Mouse (Mus musculus): Measurements from ENCODE around the gene Ttc28.
"Not testable (repeated sequence)": the region's sequence is repeated elsewhere in the genome, so short reads cannot be mapped to it uniquely, and the experiment has no call there.

Gene Ttc28

GRCm38 (mm10) chr5:111231769-111232168 is 352.2 kb downstream of the Ttc28 start:
- no peak for DNase-seq (ENCODE audit: low read depth, low spot score)

DNA sequence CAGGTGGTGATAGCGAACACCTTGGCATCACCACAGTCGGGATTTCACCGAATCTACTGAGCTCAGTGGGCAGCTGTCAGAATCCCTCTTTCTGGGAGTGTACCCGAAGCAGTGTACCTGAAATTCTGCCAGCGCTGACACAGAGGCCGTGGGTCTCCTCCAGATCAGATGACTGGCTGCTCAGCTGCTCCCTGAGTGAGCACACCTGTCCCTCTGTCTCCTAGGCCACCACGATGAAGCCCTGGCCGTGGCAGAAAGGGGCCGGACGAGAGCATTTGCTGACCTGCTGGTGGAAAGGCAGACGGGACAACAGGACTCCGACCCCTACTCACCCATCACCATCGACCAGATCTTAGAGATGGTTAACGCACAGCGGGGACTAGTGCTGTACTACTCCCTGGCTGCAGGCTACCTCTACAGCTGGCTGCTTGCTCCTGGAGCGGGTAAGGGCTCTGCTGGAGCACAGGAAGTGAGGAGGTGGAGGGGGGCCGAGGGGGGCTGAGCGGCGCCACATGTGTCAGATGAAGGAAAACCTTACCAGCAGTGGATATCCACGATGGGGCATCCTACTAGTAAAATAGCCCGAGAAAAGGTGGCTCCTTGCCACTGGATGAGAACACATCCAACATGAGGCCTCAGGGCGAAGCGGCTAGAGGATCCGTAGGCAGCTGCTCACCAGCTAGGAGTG is 353.6 kb downstream of the Ttc28 start:
- DNase-seq (ENCODE audit: low read depth, low spot score), result no peak

GRCm38 (mm10) chr5:111235131-111235530 is 355.5 kb downstream of the Ttc28 start:
- no peak for DNase-seq (ENCODE audit: low read depth, low spot score)

GRCm38 (mm10) chr5:111237176-111237636 is 357.6 kb downstream of the Ttc28 start:
- DNase-seq (ENCODE audit: low read depth, low spot score), result no peak

- no peak for DNase-seq (ENCODE audit: low read depth, low spot score)
These were observed 359.6 kb downstream of the Ttc28 start for GRCm38 (mm10) chr5:111239223-111239622.

- no peak for DNase-seq (ENCODE audit: low read depth, low spot score)
These were observed 363.9 kb downstream of the Ttc28 start for GRCm38 (mm10) chr5:111243447-111244040.

GRCm38 (mm10) chr5:111244061-111244460 is 364.5 kb downstream of the Ttc28 start:
- DNase-seq (ENCODE audit: low read depth, low spot score), result no peak

DNA sequence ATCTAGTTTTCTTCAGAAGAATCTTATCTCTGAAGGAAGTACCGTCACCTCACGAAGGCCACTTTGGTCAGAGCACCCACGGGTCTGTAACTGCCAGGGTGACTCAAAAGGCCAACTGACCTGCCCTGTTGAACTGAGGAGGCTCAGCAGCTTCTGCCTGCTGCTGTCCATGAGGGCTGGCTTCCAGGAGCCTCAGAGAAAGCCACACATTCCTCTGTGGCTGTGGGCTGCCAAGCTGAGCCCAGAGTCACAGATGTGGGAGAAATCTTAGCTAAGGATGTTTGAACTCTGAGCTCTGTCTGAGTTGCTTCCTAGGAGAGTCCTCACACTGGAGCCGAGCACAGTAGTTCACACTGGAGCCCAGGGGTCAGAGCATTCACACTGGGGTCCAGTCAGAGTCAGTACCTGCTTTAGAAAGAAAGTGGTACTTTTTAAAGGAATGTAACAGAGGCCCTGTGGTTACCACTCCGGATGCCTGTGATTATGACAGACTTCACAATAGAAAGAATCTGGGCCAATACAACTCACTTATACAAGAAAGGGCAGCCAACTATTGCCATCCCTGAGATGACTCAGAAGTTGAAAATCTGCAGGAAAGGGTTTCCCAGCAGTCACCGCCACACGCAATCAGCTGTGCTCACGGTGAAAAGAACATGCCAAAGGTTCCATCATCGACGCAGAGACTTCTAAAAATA is 368.1 kb downstream of the Ttc28 start:
- DNase-seq (ENCODE audit: low read depth, low spot score), result no peak

DNA sequence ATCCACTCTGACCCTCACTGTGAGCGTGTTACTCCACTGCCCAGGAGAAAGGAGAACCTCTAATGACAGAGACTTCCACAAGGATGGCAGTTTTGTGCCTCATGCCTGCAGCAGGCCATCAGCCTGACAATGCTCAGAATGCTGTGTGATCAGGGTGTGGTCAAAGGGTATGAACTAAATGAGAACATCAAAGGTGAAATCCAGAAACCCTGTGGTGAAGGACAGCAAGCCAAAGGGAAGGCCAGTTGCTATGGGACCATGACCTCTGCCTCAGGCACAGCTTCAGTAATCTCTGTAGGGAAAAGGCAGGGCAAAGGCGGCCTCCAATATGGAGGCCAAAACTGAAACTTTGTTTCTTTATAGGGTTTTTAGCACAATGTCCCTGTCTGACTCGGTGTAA is 372.5 kb downstream of the Ttc28 start:
- DNase-seq (ENCODE audit: low read depth, low spot score), result no peak

GRCm38 (mm10) chr5:111254362-111254761 is 374.8 kb downstream of the Ttc28 start:
- DNase-seq (ENCODE audit: low read depth, low spot score), result no peak

GRCm38 (mm10) chr5:111254781-111255180 is 375.2 kb downstream of the Ttc28 start:
- DNase-seq (ENCODE audit: low read depth, low spot score), result no peak

DNA sequence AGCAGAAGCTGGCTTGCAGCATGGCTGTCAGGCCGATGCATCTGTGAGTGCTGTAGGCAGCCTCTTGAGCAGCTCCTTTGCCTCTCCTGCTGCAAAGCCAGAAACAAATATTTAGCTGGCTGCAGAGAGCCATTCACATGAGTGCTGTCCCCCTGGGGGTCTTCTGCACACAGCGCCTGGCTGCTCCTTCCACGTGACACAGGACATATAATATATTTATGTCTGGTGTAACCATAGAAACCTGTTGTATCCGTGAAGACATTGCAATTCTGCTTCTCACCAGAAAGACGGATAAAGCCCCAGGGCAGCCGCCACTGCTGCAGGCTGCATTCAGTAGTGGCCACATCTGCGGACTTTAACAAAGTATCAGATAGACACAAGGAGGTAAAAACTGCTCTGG is 376.6 kb downstream of the Ttc28 start:
- no peak for DNase-seq (ENCODE audit: low read depth, low spot score)

- DNase-seq (ENCODE audit: low read depth, low spot score), result peak; percentile 51
These were observed 377.5 kb downstream of the Ttc28 start for GRCm38 (mm10) chr5:111257127-111257526.

GRCm38 (mm10) chr5:111261162-111261561 is 381.6 kb downstream of the Ttc28 start:
- DNase-seq (ENCODE audit: low read depth, low spot score), result not testable (repeated sequence)

DNA sequence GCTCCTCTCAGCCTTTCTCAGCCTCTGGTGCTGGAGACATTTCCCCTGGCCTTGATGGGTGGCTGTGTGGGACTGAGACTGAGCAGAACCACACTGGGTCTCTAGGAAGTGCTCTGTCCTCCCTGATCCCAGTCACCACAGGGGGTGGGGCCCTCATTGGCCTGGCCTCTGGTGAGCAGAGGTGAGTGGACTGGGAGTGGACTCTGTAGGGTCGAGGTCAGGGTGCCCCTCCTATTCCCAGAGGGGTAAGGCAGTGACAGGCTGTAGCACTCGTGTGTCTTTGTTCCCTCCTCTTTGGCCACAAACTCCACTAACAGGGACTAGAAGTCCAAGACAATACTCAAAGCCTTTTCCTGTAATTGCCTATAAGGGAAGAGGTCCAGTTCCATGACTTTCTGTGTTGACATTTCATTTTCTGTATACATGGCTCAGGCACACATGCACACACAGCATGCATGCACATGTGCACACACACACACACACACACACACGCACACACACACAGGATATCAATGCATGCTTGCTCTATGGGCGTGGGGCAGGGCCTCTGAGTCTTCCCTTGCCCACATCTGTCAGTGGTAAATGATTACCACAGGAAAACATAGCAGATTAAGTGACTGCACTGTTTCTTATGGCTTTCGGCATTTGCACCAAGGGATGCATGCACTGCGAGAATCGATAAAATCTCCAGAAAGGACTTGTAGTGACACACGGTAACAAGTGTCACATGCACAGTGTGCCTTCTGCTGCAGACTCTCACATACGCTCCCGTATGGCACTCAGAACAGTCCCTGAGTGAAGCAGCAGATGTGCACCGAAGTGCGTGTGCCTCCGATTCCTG is 382.4 kb downstream of the Ttc28 start:
- DNase-seq (ENCODE audit: low read depth, low spot score), result no peak

DNA sequence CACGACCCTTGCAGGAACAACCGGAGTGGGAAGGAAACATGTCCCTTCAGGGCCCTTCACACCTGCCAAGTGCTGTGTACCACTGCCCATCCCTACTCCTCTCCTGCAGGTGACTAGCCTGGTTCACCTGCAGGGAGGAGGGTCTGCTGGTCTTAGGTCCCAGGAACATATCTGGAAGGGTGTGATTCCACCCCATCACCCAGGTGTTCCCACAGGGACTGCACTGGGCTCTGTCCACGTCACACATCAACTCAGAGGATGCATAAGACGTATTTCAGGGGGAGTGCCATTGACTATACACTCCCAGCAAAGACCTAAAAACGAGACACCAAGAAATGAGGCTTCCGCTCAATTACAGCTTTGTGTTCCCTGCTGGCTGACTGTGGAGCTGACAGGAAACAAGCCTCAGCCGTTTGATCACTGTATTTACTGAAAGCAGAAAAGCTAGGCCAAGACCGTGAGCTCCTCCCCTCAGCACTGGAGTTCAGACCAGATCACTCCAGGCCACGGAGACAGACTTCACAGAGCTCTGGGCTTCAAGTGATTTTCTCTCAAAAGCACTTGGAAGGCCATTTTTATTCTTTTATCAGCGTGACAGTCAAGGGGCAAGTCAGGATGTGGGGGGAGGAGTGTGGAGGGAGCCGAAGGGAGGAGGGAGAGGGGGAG is 383.1 kb downstream of the Ttc28 start:
- no peak for DNase-seq (ENCODE audit: low read depth, low spot score)

DNA sequence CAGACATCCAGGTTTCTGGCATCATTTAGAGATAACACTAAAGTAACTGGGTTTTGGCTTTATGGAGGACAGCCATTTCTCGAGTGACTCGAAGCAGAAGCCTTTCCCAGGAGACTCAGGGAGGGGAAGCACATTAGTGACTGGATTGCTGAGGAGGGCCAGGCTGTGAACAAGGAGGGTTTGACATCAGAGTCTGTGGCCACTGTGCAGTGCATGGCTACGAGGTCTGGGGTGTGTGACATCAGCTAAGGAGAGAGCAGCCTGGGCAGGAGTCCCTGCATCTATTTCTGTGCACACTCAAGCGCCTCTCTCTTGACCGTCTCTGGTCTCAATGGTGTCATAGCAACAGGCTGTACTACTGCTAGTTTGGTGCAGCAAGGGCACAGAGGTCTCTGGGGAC is 383.8 kb downstream of the Ttc28 start:
- no peak for DNase-seq (ENCODE audit: low read depth, low spot score)

DNA sequence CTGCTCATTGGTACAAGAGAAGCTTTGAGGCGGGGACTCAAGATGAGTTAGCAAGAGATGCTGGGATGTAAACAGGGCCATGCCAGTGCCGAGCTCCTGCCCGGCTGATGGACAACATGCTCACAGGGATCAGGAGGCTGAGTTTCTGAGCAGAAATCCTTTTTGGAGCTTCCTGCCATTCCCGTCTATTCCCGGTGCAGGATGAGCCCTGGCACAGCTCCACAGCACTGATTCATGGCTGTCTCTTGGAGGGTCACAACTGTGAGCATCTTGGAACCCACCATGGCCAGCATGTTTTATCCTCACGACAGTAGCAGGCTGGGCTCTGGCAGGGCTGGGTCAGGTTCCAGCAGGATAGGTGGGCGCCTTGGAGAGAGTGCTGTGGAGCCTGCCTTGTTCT is 384.9 kb downstream of the Ttc28 start:
- no peak for DNase-seq (ENCODE audit: low read depth, low spot score)

GRCm38 (mm10) chr5:111266658-111267057 is 387.1 kb downstream of the Ttc28 start:
- DNase-seq (ENCODE audit: low read depth, low spot score), result no peak

DNA sequence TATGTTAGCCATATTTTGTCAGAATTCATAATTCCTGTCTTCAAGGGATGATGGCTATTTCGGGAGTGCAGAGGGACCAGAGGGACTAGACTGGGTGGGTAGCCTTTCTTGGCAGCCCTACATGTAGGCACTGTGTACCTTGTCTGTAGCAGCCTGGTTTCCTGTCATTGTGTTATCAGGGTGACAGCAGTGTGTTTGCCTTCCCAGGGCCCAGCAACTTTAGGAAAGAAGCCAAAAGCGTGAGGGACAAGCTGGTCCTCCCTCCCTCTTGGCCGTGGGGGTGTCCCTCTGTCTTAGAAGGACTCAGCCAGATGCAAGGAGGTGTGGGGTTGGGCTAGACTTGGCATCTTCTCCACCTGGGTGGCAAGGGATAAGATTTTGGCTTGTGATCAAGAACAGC is 387.5 kb downstream of the Ttc28 start:
- DNase-seq (ENCODE audit: low read depth, low spot score), result no peak

- no peak for DNase-seq (ENCODE audit: low read depth, low spot score)
These were observed 389.2 kb downstream of the Ttc28 start for GRCm38 (mm10) chr5:111268852-111269251.

Data from brain, embryonic 18.5 days (tissue).